Mouse (Mus musculus): ENCODE results near the gene Grap2.

Grap2 gene

DNA sequence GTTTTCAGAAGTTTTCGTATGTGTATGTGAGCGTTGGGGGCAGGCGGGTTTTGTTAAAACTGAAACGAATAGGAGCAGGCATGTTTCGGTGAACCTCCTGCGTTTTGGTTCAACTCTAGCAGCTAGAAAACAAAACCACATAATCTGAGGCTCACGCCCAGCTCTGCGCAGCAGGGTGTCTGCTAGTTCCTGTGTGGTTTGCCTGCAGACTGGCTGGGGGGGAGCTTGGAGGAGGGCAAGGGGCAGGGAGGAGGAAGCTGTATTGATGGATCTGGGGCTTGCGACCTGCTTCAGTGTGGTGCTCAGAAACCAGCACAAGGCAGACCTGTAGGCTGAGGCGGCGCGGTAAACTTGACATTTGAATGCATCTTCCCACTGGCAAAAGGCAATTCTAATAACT, at the start of gene Grap2:
Grap2 (plus strand) TSS at position 304 of the 400 bp plus-strand sequence.
- DNase-seq (ENCODE audit: low read depth, low spot score), result peak; percentile 92

DNA sequence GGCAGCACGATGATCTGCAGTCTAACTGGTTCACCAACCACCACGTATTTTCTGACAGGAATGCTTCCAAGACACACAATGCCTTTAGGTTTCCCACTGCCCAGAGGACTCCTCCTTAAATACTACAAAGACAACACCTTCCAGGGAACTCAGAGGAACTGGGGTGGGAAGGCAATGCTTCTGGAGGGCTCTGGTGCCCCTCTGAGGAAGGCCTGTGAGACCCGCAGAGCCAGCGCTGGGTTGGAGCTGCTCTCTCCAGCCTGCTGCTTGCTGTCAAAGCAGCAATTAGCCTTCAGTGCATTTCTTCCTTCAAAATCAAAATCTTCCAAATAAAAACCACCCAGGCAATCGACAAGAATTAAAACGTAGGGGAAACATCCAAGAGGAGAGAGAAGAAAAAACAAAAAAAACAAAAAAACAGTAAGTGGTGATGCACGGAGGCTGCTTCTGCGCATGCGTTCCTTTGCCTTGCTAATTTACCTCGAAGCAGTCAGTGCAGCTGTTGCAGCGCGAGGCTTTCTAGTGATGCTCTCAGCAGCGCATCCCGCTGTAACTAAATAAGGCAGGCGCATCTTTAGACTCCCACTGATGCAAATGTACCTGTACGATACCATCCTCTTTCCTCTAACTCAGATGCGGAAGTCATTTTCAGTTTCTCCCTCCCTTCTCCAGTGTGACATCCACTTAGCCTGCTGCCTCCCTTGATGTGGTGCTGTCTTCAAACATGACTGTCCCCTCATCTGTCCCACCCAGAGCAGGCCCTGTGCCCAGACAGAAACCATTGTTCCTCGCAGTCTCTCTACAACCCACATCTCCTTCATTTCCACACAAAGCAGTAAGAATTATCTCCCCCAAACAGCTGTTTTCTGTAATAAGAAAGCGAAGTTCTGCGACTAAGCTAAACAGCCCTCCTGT, 42.2 kb upstream of the Grap2 start:
- peak; percentile 53 for DNase-seq (ENCODE audit: low read depth, low spot score)

DNA sequence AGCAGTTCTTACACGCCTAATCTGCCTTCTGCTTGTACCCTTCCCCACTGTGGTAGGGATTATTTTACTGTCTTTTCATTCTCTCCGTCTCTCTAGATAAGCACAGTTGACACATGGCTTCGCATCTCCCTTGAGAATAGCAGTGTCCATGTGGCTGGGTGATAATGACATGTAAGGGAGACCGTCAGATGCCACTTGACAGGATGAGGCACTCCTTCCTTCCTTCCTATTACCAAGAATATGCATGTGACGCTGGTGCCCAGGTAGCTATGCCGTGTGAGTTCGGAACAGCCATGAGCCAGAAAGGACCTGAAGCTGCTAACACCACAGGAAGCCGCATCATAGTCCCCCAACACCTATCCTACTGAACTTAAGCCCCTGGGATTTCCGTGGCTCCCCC, 41.4 kb upstream of the Grap2 start:
- DNase-seq (ENCODE audit: low read depth, low spot score), result peak; percentile 24

DNA sequence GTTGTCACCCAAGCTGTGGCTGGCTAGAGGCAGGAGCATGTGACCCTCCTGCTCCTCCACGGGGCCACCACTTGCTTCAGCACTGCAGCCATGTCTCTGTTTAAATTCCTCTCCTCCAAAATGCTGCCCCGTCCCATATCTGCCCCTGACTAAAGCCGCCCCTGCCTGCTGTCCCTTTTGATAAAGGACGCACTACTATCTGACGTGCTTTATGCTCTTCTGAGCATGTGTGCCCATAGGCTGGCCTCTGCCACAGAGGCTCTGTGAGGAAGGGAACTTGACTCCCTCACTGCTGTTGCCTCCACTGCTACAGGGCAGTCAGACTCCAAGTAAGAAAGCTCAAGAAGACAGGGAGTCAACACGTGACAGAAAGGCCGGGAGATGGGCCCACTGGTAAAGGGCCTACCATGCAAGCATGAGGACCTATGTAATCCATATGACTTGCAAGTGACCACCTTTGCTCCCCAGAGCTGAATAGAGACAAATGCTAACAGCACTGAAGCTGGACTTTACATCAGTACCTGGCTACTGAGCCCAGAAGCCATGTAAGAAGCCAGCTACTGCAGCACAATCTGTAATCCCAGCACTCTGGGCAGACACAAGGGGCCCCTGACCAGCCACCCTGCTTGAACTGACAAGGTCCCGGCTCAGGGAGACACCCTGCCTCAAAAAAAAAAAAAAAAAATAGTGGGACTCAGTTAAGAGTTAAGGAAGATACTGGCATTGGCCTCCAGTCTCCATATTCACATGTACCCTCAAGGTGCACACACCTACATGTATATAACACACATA, 39.9 kb upstream of the Grap2 start:
- no peak for DNase-seq (ENCODE audit: low read depth, low spot score)

DNA sequence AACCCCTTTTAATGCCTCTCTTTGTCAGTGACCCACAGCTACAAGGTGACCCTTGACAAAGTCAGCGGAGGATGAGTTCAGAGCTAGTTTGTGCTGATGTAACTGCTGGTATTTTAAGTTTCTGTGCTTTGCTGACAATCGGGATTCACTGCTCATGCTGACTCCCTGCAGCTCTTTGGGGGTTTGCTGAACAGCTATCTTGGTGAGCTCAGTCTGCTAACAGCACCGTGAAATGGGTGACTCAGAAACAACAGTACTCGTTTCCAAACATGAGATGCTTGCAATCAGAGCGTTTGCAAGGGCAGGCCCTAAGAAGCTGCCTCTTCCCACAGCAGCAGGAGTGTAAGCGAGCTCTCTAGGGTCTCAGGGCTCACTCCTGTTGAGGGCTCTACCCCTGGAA, 39.1 kb upstream of the Grap2 start:
- DNase-seq (ENCODE audit: low read depth, low spot score), result no peak

DNA sequence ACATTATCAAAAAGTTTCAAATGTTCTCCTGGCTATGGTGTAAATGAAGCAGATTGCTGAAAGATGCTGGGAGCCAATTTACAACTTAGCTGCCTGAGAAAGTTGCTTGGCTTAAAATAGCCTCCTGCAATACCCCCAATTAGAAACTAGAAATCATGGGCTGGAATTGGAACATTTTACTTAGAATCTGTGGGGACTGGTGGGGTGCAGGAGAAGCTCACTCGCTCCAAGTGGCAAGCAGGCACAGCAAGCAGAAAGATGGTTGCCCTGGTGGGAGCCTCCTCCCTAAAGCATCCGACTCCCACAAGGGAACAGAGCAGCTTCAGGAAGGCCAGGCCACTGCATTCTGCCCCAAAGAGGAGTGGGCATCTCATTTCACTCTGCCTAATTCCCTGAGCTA, 36.3 kb upstream of the Grap2 start:
- DNase-seq (ENCODE audit: low read depth, low spot score), result no peak

DNA sequence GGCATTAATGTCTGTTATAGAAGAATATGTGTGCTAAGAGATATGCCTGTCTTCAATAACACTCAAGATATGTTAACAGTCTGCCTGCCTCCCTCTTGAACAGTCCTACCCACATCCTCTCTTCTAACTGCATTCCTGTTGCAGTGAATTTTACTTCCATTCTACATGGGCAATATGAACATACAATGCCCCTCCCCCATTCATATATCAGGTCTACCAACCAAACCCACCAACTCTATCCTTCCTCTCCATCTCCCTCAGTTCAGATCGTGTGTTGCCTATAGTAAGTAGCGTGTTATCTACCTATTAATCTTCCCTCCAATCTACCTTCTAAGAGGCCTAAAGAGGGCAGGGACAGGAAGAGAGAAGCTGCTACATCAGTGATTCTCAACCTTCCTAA, 34.3 kb upstream of the Grap2 start:
- DNase-seq (ENCODE audit: low read depth, low spot score), result peak; percentile 52

DNA sequence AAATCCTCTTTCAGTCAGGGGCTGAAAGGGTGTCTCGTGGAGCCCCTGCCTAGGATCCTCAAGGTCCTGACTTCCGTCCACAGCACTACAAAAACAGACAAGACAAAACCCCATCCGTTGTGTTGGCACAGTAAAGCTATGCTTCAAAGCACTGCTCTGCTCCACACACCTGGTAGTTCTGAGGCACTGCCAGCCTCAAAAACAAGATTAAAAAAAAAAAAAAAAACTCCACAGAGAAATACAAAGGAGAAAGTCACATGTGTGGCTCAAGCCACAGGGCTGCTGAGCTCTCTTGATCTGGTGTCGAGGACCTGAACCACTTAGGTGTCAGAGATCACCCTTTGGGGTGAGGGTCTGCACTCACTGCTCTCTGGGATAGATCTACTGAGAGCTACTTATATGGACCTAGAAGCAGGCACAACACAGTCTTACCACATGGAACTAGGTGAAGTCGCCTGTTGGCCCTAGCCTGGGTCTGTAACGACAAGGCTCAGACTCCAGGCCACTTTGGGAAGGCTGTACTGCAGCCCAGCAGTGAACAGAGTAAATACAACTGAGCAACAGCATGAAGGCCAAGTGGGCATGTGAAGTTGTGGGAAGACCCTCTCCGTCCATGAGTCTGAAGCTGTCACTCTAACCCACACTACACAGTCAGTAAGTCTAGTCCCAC, 33.6 kb upstream of the Grap2 start:
- DNase-seq (ENCODE audit: low read depth, low spot score), result peak; percentile 71

DNA sequence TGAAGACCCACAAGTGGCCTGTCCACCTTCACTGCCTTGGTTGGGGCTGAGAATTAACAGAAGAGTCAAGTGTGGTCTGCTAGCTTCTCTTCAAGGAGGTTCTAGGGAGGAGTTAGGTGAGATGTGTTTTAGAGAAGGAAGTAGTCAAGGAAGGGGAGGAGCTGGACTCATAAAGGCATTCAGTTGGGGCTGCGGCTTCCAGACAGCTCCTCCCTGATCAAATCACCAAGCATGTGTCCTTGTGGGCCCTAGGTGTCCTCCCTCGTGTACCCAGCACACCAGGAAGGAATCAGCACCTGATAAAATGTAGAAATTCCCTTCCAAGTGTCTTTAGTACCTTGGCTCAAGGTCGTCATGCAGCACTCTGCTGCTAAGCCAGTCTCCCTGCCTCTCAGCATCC, 28.3 kb upstream of the Grap2 start:
- DNase-seq (ENCODE audit: low read depth, low spot score), result peak; percentile 57

DNA sequence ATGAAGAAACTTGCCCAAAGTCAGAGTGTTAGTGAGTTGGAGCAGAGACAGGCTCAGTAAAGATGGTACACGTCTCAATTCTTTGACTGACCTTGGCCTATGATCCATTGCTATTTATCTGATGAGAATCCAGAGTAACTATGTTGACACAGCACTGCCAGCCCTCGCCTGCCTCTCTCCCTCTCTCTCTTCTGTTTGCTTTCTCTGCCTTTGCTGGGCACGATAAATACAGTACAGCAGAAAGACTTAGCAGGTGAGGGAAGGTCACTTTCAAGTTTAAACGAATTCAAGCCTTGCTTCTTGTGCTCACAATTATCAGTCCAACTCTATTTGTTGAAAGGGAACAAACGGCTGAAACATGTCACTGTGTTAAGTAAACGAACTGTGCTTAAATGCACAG, 27.0 kb upstream of the Grap2 start:
- no peak for DNase-seq (ENCODE audit: low read depth, low spot score)

DNA sequence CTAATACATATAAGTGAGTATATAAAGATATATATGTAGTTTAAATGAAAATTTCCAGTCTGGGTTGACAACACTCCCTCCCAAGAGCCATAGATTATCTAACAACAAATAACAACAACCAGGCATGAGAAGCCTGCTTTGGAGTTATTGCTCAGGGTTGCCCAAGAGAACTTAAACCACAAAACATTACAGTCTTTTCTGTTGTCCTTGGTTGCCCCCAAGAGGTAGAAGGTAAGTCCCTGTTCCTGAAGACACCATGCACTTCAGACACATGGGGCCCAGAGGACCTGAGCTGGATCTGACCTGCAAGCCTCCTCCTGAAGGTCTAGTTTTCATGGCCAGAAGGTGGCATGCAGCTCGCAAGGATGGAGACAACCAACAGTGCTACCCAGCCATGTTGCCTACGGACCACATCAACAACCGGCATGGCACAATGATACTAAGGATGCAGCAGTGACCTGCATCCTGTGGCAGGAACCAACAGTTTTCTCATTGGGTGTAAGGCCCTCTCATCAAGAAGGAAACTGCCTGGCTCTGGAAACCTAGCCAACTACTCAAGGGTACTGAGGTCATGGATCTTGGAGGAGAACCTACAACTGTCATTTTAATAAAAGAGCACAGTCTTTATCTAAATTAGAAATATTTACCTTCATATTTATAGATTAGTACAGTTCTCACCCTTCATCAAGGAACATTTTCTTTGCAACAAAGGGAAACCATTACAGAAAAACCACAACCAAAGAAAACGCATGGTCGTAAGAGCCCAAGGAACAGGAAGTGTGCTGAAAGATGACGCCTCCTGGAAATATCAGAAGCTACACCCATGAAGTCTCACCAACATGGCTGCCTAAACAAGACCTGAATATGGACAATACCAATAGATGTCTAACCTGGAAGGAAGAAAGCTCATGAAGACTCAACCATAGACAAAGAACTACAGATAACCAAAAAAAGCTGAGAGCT, 17.3 kb upstream of the Grap2 start:
- DNase-seq (ENCODE audit: low read depth, low spot score), result peak; percentile 63

DNA sequence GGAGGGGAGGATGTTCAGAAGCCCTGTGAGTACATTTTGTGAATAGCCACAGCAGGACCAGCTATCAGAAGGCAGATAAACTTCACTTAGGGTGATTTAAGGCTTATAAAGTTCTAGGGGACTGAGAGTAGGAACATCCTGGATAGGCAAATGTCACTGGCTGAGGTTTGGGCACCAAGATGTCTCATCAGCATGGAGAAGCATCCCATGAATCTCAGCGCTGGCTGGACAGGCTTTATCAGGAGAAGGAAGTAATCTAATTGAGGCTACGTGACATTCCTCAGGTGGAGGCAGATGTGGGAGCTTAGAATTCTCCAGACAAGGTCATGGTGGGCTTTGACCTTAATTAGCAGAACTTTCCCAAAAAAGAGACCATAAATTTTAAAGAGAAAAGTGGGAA, 16.4 kb upstream of the Grap2 start:
- DNase-seq (ENCODE audit: low read depth, low spot score), result no peak

DNA sequence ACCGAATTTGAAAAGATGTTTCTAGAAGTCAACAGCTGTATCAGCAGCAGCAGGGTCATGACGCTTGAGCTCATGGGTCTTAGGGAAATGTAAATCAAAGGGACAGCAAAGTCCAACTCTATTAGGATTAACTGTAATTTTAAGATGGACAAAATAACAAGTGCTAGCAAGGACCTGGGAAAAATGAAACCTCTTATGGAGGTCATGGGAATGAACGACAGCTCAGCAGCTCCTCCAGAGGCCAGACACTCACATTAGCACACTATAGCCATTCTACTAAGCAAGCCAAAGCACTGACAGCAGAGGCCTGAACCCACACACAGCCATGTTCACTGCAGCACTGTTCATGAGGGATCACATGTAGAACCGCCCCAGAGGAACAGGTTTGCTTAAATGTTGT, 14.6 kb upstream of the Grap2 start:
- peak; percentile 50 for DNase-seq (ENCODE audit: low read depth, low spot score)

DNA sequence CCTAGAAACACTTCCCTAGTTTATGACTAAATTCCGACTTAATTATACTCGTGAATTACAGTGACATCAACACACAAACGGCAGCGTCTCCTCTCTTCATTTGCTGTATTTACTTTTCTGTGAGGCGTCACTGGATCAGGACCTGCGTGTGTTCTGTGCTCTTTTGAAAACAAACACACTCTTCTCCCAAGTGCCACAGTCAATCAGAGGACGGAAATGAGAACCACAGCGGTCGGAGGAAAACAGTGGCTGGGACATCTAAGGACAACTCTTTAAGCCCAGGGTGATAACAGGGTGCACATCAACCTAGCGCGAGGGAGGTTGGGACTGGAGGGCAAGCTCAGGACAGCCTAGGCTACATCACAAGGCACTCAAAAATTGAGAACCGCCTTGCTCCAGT, 12.9 kb upstream of the Grap2 start:
- peak; percentile 47 for DNase-seq (ENCODE audit: low read depth, low spot score)

DNA sequence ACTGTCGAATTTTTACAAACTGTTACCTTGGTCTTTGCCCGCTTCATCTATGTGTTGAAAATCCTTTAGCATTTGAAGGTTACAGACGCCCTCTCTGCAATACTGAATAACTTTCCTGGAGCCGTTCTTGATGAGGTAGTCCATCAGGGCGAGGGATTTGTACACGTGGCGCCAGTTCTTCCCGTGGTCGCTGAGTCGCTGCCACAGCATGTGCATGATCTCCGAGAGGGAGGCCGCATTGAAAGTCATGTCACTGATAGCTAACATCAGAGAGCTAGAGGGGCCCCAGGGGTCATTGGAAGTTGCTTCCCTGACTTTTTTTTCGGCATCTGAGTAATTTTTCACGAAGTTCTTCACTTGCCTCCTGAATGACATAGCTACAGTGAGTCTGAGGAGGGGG, 12.4 kb upstream of the Grap2 start:
- no peak for DNase-seq (ENCODE audit: low read depth, low spot score)

DNA sequence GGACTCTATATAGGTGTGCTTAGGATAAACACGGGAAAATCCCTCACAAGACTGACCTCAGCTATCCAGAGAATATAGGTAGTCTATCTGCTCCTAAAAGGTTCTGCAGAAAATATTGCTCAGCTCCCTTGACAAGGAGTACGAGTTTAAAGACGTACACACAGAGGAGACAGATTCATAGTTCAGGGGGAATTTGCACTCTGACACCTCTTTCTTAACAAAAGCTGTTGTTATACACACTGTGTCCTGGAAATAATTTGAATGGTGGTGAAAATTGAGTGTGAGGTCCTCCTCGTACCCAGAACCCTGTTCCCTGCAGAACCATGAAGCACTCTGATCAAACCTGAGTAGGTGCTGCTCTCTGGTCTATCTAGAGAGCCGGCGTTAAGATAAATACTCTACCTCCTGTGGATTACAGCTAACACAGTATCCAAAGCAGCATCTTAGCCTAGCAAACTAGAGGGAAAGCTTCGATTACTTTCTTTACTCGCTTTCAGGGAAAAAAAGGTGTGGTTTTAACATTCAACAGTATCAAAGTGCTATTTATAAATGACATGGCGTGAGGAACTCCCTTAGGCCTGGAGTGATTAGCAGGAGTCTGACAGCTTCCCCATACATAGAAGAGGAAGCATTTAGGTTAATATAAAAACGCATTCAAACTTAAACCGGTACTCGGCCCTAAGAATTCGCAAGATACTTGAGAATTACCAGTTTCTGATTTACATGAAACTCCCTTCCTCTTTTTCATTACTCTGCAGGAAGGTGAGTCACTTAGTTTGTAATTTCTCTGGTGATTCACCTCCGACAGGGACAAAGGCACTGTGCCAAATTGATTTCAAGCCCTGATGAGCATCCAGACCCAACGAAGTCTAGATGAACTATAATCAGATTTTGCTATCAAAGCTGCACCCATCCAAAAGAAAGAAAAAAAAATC, 11.5 kb upstream of the Grap2 start:
- DNase-seq (ENCODE audit: low read depth, low spot score), result peak; percentile 45

DNA sequence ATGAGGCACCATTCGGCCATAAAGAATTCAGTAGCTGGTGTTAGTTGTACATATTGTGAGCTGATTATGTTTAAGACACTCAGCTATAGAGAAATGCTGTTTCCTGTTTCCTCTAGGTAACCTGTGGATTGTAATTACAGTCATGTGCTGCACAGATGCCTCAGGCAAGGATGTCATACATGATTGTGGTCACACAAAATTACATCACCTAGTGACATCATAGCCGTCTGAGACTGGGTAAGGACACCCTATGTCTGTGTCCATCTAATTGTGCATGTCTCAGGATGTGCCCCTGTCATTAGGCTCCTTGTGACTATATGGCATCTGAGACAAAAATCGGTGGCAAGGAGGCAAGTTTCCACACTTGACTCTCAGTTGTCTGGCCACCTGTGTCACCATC, 9.9 kb upstream of the Grap2 start:
- DNase-seq (ENCODE audit: low read depth, low spot score), result peak; percentile 74

DNA sequence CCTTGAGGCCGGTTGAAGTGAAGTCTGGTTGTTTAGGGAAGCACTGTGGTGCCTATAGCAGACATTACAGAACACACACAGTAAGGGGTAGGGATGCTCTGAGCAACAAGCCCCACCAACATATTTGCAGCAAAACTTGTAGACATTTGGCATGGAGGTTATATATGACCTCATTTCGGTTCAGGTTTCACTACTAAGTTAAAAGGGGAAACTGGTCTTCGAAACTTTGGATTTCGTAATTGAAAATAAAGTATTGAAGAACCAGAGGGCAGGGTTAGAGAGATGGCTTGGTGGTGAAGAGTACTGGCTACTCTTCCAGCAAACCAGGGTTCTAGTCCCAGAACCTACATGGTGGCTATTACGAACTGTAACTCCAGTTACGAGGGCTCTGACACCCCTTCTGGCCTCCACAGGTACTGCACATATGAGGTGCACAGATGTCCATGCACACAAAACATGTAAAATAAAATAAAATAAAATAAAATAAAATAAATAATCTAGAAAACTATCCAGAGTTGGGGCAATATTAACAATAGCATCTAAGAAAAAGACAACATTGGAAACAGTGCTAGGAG, 8.7 kb upstream of the Grap2 start:
- peak; percentile 68 for DNase-seq (ENCODE audit: low read depth, low spot score)

DNA sequence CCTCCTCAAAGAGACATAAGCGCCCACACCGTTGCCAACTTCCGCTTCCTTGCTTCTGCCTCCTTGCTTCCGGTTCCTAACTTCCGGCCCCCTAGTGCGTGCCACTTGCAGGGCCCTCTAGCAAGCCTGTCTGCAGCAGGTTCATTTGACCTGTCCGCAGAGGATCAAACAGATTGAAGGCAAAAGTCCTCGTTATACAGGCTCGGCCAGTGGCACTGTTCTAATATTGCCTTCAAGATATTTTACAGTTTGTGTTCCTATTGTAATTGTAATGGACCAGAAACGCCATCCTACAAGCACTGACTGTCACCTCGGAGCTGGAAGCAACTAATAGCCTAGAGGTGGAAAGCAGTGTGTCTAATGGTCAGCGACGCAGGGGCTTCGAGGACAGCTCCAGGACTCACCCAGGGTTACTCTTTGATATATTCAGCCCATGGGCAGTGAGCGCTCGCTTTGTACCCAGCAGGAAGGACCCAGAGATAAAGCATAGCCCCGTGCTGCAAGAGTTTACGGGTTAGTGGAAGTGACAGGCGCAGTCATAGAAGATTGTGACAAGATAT, 7.2 kb upstream of the Grap2 start, which contains the start of gene Enthd1:
Enthd1 (minus strand) TSS at position 51 of the 560 bp plus-strand sequence.
- DNase-seq (ENCODE audit: low read depth, low spot score), result no peak
